Mouse (Mus musculus) embryonic facial prominence, embryonic 11.5 days (tissue): ENCODE measurements around the gene Mrpl54. TPM values are rescaled to one million over a fixed set of nuclear protein-coding genes. Genes with fewer than 3 reads are reported as not detected.

ENCODE experiments used
- ATAC-seq: fragments of 200-750 bp; cut with Nextera tagmentation; replicated peaks from 2 replicates; pipeline ENCODE4 v1.8.0; 2017; ENCODE audit warnings: low read depth; ENCODE audit not compliant: insufficient number of reproducible peaks, low FRiP score, low TSS enrichment
- DNase-seq: peaks from one replicate; pipeline ENCODE4 v3.0.0-alpha.2; 2015; ENCODE audit warnings: low spot score
- H3K27ac ChIP-seq: fragments of 300-500 bp; sonication (generic); replicated peaks from 2 replicates; pipeline ENCODE4 v1.5.1; 2014; ENCODE audit warnings: mild to moderate bottlenecking, low read depth, low read length, control low read depth
- H3K27me3 ChIP-seq: fragments of 300-500 bp; sonication (generic); 2 replicates; pipeline ENCODE4 v1.6.1; 2014; ENCODE audit warnings: mild to moderate bottlenecking, low read length, moderate library complexity, mixed read lengths; ENCODE audit not compliant: control insufficient read depth, insufficient read depth
- H3K36me3 ChIP-seq: fragments of 300-500 bp; sonication (generic); replicated peaks from 2 replicates; pipeline ENCODE4 v1.6.1; 2014; ENCODE audit warnings: low read depth, mild to moderate bottlenecking, low read length, moderate library complexity, mixed read lengths; ENCODE audit not compliant: control insufficient read depth, insufficient read depth
- H3K4me1 ChIP-seq: fragments of 300-500 bp; sonication (generic); 2 replicates; pipeline ENCODE4 v1.6.1; 2014; ENCODE audit warnings: low read length, mixed read lengths; ENCODE audit not compliant: control insufficient read depth, insufficient read depth
- H3K4me2 ChIP-seq: fragments of 300-500 bp; sonication (generic); 2 replicates; pipeline ENCODE4 v1.6.1; 2014; ENCODE audit warnings: low read depth, mild to moderate bottlenecking, control low read depth, low read length, moderate library complexity
- H3K4me3 ChIP-seq: fragments of 300-500 bp; sonication (generic); 2 replicates; pipeline ENCODE4 v1.5.1; 2014; ENCODE audit warnings: low read depth, low read length, control low read depth
- H3K9ac ChIP-seq: fragments of 300-500 bp; sonication (generic); replicated peaks from 2 replicates; pipeline ENCODE4 v1.6.1; 2014; ENCODE audit warnings: mild to moderate bottlenecking, control low read depth, low read length
- H3K9me3 ChIP-seq: fragments of 300-500 bp; sonication (generic); replicated peaks from 2 replicates; pipeline ENCODE4 v1.6.1; 2016; ENCODE audit warnings: mild to moderate bottlenecking, low read length, inconsistent platforms, mixed read lengths; ENCODE audit not compliant: control insufficient read depth
- WGBS: fragments of 180-500 bp; shearing (Covaris S2); extraction: QIAGEN DNeasy Blood & Tissue Kit; methylation state at CpG from one replicate; pipeline ENCODE4 v1.1.7; 2014; 5-methylcytosine and 5-hydroxymethylcytosine counted together
- polyA plus RNA-seq: library from polyadenylated mRNA; unstranded; fragments of >200 nt; fragmentation: Nextera tagmentation; extraction: Ambion mirVana; gene quantifications from 2 replicates; pipeline ENCODE4 v1.2.1, GENCODE M21; 2014

Mrpl54 gene
- polyA plus RNA-seq, 1 experiment from 2014 or later, result 203 TPM

DNA sequence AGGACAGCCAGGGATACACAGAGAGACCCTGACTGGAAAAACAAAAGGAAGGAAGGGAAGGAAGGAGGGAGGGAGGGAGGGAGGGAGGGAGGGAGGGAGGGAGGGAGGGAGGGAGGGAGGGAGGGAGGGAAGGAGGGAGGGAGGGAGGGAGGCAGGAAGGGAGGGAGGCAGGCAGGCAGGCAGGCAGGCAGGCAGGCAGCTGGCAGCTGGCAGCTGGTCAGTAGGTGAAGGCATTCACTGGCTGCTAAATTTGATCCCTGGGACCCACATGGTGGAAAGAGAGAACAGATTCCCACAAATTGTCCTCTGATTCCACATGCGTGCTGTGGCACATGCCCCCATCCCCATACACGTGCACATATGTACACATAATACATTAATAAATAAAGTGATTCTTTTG lies 28.1 kb downstream of the Mrpl54 start:
- Histone ChIP-seq H3K9me3 (no peaks in the 10 kb centered on the region), H3K27me3 (peaks cover 13% of the 10 kb centered on the region), H3K4me3 (no peak overlapping the region), H3K9ac (no peak overlapping the region), H3K4me1 (peaks cover 7% of the 10 kb centered on the region), H3K4me2 (no peak overlapping the region), H3K27ac (no peak overlapping the region), H3K36me3 (no peaks in the 10 kb centered on the region)
- ATAC-seq, result no peak
- no peak for DNase-seq
- 67% methylated on average over 2 of the region's 2 CpGs for WGBS

DNA sequence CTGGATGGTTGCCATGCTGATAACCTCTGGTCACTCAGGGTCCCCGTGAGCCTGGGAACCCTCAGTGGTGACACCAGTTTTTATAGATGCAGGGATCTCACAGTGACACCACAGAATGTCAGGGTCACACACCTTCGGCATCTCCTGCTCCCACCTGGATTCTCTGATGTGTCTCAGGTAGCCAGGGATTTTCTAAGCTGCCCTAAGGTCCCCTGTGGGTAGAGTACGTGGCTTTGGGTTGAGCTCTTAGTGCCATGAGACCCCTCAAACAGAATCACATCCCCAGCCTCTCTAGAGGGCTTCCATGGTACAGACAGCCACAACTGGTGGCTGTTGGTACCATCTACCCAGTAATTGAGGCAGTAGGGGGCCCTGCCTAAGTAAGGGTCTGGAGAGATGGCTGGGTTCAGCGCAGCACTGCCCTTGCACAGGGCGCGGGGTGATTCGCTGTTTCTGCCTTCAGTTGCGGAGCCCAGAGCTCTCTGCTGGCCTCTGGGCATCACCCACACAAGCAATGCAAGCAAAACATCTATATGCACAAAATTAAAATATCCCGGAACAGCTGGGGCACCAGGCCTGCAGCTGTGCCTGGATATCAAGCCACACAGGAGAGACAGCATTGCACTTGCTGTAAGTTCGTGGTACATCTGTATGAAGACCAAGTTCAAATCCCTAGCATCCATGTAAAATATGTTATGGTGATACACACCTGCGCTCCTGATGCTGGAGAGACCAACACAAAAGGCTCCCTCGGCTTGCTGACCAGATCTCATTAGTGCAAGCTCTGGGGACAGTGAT lies 30.1 kb downstream of the Mrpl54 start:
- H3K4me2 ChIP-seq, result no peak overlapping the region
- no peak for DNase-seq
- H3K9me3 ChIP-seq, result no peaks in the 10 kb centered on the region
- H3K9ac ChIP-seq, result no peak overlapping the region
- H3K36me3 ChIP-seq, result no peaks in the 10 kb centered on the region
- 83% methylated on average over 12 of the region's 12 CpGs for WGBS
- peaks cover 15% of the 10 kb centered on the region for H3K27me3 ChIP-seq
- no peak overlapping the region for H3K4me3 ChIP-seq
- H3K27ac ChIP-seq, result no peak overlapping the region
- peaks cover 8% of the 10 kb centered on the region for H3K4me1 ChIP-seq
- no peak for ATAC-seq

GRCm38 (mm10) chr10:81234206-81234605 lies 32.5 kb downstream of the Mrpl54 start:
- Histone ChIP-seq H3K36me3 (no peaks in the 10 kb centered on the region), H3K9ac (no peak overlapping the region), H3K27ac (no peak overlapping the region), H3K4me2 (no peak overlapping the region), H3K4me3 (no peak overlapping the region), H3K27me3 (peaks cover 19% of the 10 kb centered on the region), H3K4me1 (peaks cover 3% of the 10 kb centered on the region), H3K9me3 (no peaks in the 10 kb centered on the region)
- ATAC-seq (no peak), DNase-seq (no peak)
- 81% methylated on average over 6 of the region's 6 CpGs for WGBS

DNA sequence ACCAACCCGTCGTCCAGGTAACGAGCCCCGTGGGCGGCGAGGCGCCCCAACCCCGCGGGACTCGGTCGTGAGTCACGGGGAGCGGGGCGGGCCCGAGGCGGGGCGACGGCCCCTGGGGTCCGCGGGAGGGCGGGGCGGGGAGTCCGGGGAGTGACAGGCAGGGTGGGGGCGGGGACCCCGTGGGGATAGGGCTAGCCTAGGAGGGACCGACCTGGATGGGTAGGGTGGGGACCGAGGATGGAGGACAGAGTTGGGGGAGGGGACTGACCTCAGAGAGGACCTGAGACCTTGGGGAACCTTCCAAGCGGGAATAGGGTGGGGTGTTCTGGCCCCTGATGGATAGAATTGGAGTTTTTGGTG lies 33.5 kb downstream of the Mrpl54 start:
- peaks cover 21% of the 10 kb centered on the region for H3K27me3 ChIP-seq
- H3K4me1 ChIP-seq, result peaks cover 3% of the 10 kb centered on the region
- H3K4me3 ChIP-seq, result peak overlapping the region; percentile 70
- peak; percentile 47 for ATAC-seq
- peak overlapping the region; percentile 79 for H3K4me2 ChIP-seq
- H3K9me3 ChIP-seq, result no peaks in the 10 kb centered on the region
- WGBS, result 2% methylated on average over 26 of the region's 28 CpGs
- H3K9ac ChIP-seq, result peak overlapping the region; percentile 65
- no peak overlapping the region; the same call in 1 of the 2 replicates for H3K27ac ChIP-seq
- no peak for DNase-seq
- H3K36me3 ChIP-seq, result no peaks in the 10 kb centered on the region

GRCm38 (mm10) chr10:81232580-81233225 lies 34.0 kb downstream of the Mrpl54 start, which contains the start of gene Zfr2:
TSS of gene Zfr2 (plus strand) at chr10:81233155.
- WGBS, result 8% methylated on average over 27 of the region's 29 CpGs
- Histone ChIP-seq H3K9ac (peak within 1 kb of the TSS; percentile 65), H3K4me3 (peak within 1 kb of the TSS; percentile 70), H3K27ac (no peak within 1 kb of the TSS; the same call in 1 of the 2 replicates), H3K9me3 (no peaks in the 10 kb centered on the region), H3K36me3 (no peaks in the 10 kb centered on the region), H3K4me2 (peak within 1 kb of the TSS; percentile 79), H3K27me3 (peaks cover 21% of the 10 kb centered on the region), H3K4me1 (peaks cover 3% of the 10 kb centered on the region)
- ATAC-seq, result peak; percentile 64
- DNase-seq, result peak; percentile 90

- peaks cover 21% of the 10 kb centered on the region for H3K27me3 ChIP-seq
- H3K27ac ChIP-seq, result no peak overlapping the region
- H3K36me3 ChIP-seq, result no peaks in the 10 kb centered on the region
- ATAC-seq (no peak), DNase-seq (no peak)
- H3K4me1 ChIP-seq, result peaks cover 3% of the 10 kb centered on the region
- H3K9ac ChIP-seq, result no peak overlapping the region
- no peaks in the 10 kb centered on the region for H3K9me3 ChIP-seq
- 37% methylated on average over 7 of the region's 7 CpGs for WGBS
- no peak overlapping the region for H3K4me2 ChIP-seq
- no peak overlapping the region for H3K4me3 ChIP-seq
These were observed 35.3 kb downstream of the Mrpl54 start for GRCm38 (mm10) chr10:81231436-81231835.

DNA sequence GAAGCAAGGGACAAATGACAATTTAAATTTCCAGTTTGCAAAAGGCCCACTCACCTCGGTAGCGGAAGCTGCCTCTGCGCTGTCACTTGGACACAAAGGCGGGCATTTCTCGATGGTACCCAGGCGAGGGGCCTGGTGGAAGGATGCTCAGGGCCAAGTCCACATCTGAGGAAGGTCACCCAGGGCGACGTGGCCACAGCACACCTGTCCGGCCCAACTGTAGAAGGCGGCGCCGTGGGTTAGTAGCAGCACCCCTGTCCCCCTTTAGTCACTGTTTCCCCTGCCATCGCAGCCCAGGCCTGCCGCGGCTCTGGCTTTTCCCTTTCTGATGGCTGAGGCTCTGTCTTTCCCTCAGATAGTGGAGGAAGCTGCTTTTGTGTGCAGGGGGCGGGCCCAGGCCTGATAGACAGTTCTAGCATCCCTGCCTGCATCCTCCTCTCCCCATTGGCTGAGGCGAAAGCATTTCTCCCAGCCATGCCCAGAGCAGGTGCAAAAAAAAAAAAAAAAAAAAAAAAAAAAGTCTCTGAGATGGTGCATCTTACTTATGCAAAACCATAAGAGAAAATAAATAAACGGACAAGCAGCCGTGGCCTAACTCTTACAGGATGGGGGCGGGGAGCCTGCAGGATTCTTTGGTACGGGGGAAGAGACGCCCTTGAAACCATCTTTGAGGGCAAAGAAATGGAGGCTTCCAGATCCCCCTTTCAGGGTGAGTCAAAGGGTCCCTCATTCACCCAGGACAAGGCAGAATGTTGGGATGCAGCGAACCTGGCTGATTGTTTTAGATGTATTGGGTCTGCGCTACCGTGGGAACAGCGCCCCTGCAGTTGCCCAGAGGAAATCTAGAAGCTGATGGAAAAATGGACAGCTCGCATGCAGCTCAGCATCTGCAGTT lies 36.0 kb downstream of the Mrpl54 start, which contains the start of gene Atcay:
TSS of gene Atcay (minus strand) at position 396 of the 895 bp plus-strand sequence.
- peaks cover 3% of the 10 kb centered on the region for H3K4me1 ChIP-seq
- H3K9me3 ChIP-seq, result no peaks in the 10 kb centered on the region
- 8% methylated on average over 27 of the region's 27 CpGs for WGBS
- H3K4me2 ChIP-seq, result peak within 1 kb of the TSS; percentile 40
- H3K4me3 ChIP-seq, result peak within 1 kb of the TSS; percentile 25
- no peaks in the 10 kb centered on the region for H3K36me3 ChIP-seq
- peaks cover 21% of the 10 kb centered on the region for H3K27me3 ChIP-seq
- ATAC-seq, result no peak; the same call in 1 of the 2 replicates
- peak within 1 kb of the TSS; percentile 41 for H3K9ac ChIP-seq
- no peak within 1 kb of the TSS for H3K27ac ChIP-seq
- DNase-seq, result peak; percentile 61
